Mouse (Mus musculus) forebrain, embryonic 11.5 days (tissue): Measurements from ENCODE around the gene Aamp. TPM values are rescaled to one million over a fixed set of nuclear protein-coding genes. Genes with fewer than 3 reads are reported as not detected.

Experiments
- ATAC-seq: fragments of 200-750 bp; cut with Nextera tagmentation; replicated peaks from 2 replicates; pipeline ENCODE4 v1.8.0; 2017; ENCODE audit warnings: moderate TSS enrichment; ENCODE audit not compliant: low FRiP score
- DNase-seq: peaks from one replicate; pipeline ENCODE4 v3.0.0-alpha.2; 2017; ENCODE audit warnings: low spot score
- H3K27ac ChIP-seq: fragments of 300-500 bp; sonication (generic); 2 replicates; pipeline ENCODE4 v1.5.1; 2014; ENCODE audit warnings: low read depth, low read length
- H3K27me3 ChIP-seq: fragments of 300-500 bp; sonication (generic); 2 replicates; pipeline ENCODE4 v1.6.1; 2014; ENCODE audit warnings: mild to moderate bottlenecking, low read length, mixed read lengths; ENCODE audit not compliant: control insufficient read depth, insufficient read depth
- H3K36me3 ChIP-seq: fragments of 300-500 bp; sonication (generic); 2 replicates; pipeline ENCODE4 v1.6.1; 2014; ENCODE audit warnings: mild to moderate bottlenecking, low read length, moderate library complexity, mixed read lengths; ENCODE audit not compliant: control insufficient read depth, insufficient read depth
- H3K4me1 ChIP-seq: fragments of 300-500 bp; sonication (generic); replicated peaks from 2 replicates; pipeline ENCODE4 v1.6.1; 2014; ENCODE audit warnings: low read length, mixed read lengths; ENCODE audit not compliant: control insufficient read depth, insufficient read depth
- H3K4me2 ChIP-seq: fragments of 300-500 bp; sonication (generic); 2 replicates; pipeline ENCODE4 v1.6.1; 2014; ENCODE audit warnings: low read depth, mild to moderate bottlenecking, low read length, moderate library complexity, mixed read lengths; ENCODE audit not compliant: severe bottlenecking
- H3K4me3 ChIP-seq: fragments of 300-500 bp; sonication (generic); 2 replicates; pipeline ENCODE4 v1.5.1; 2014; ENCODE audit warnings: low read depth, low read length
- H3K9ac ChIP-seq: fragments of 300-500 bp; sonication (generic); 2 replicates; pipeline ENCODE4 v1.6.1; 2014; ENCODE audit warnings: low read length
- H3K9me3 ChIP-seq: fragments of 300-500 bp; sonication (generic); 2 replicates; pipeline ENCODE4 v1.6.1; 2016; ENCODE audit warnings: low read length, mixed read lengths; ENCODE audit not compliant: control insufficient read depth
- WGBS: fragments of 180-500 bp; shearing (Covaris S2); extraction: QIAGEN DNeasy Blood & Tissue Kit; methylation state at CpG from one replicate; pipeline ENCODE4 v1.1.7; 2014; 5-methylcytosine and 5-hydroxymethylcytosine counted together
- polyA plus RNA-seq: library from polyadenylated mRNA; unstranded; fragments of >200 nt; fragmentation: Nextera tagmentation; extraction: Ambion mirVana; gene quantifications from 2 replicates; pipeline ENCODE4 v1.2.1, GENCODE M21; 2014

Gene Aamp
- polyA plus RNA-seq, 1 experiment from 2014 or later, result 185 TPM

DNA sequence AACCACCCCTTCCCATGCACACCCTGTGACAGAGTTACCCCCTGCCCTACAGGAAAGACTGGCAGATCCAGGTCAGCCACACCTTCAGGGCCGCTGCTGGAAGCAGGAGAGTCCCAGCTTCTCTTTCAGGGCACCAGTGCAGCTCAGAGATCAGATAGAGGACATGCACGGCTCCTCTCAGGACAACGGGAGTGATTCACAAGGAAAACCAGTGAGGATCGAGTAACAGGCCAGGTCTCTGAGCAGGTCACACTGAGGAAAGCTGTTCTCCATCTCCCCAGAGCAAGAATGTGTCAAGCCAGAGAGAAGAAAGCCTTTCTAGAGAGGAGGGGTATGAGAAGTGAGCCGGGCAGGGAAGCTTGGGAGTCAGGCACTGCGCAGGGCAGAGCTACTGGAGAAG lies 11.9 kb upstream of the Aamp start:
- Histone ChIP-seq H3K4me1 (peaks cover 5% of the 10 kb centered on the region; the same call in 1 of the 2 replicates), H3K4me3 (no peak overlapping the region), H3K9me3 (no peaks in the 10 kb centered on the region), H3K4me2 (no peak overlapping the region), H3K9ac (no peak overlapping the region), H3K36me3 (no peaks in the 10 kb centered on the region; the same call in 1 of the 2 replicates), H3K27me3 (no peaks in the 10 kb centered on the region), H3K27ac (no peak overlapping the region)
- 71% methylated on average over 6 of the region's 6 CpGs for WGBS
- DNase-seq, result no peak
- no peak for ATAC-seq

DNA sequence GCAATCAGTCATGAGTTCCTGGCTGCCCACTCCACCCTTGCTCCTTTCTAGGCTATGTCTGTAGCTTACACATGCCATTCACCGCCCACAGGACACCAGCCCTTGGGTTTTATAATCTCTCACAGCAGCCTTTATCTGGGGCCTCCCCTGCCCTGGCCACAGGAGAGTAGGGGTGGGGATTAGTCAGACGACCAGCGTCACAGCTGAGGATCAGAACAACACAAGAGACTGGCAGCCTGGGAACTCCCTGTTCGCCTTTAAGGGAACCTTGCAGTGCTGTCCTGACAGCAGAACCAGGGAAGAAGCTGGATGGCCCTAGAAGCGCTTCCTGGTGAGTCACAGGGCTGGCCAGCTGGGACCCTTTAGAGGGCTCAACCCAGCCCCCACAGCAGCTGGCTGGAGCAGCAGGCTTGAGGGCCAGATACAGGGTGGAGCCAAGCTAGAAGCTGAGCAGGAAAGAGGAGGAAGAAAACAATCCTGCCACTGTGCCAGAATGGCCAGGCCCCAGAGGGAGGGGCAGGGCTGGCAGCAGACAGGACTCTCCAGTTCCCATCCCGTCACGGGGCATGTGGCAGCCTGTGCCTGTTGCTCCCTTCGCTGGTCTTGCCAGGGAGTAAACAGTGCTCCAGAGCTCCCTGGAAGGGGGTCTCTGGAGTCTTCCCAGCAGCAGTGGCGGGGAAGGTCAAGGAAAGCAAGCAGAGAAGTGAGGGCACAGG lies 11.1 kb upstream of the Aamp start:
- no peaks in the 10 kb centered on the region; the same call in 1 of the 2 replicates for H3K36me3 ChIP-seq
- no peak overlapping the region for H3K4me3 ChIP-seq
- H3K27me3 ChIP-seq, result no peaks in the 10 kb centered on the region
- no peaks in the 10 kb centered on the region for H3K9me3 ChIP-seq
- H3K9ac ChIP-seq, result peak overlapping the region; percentile 27; the same call in 1 of the 2 replicates
- 25% methylated on average over 9 of the region's 9 CpGs for WGBS
- peaks cover 5% of the 10 kb centered on the region; the same call in 1 of the 2 replicates for H3K4me1 ChIP-seq
- DNase-seq (peak; percentile 62), ATAC-seq (peak; percentile 71)
- peak overlapping the region; percentile 18; the same call in 1 of the 2 replicates for H3K4me2 ChIP-seq
- peak overlapping the region; percentile 64 for H3K27ac ChIP-seq

- Histone ChIP-seq H3K27me3 (no peaks in the 10 kb centered on the region), H3K4me2 (no peak overlapping the region), H3K36me3 (no peaks in the 10 kb centered on the region; the same call in 1 of the 2 replicates), H3K4me1 (peaks cover 5% of the 10 kb centered on the region; the same call in 1 of the 2 replicates), H3K27ac (peak overlapping the region; percentile 64), H3K9ac (peak overlapping the region; percentile 27; the same call in 1 of the 2 replicates), H3K4me3 (no peak overlapping the region), H3K9me3 (no peaks in the 10 kb centered on the region)
- DNase-seq, result no peak
- 93% methylated on average over 6 of the region's 6 CpGs for WGBS
- 0 out of 2 replicates have a peak, but pooled peaks have one; percentile 18 for ATAC-seq
Measured at GRCm38 (mm10) chr1:74294733-74295455, 10.4 kb upstream of the Aamp start.

DNA sequence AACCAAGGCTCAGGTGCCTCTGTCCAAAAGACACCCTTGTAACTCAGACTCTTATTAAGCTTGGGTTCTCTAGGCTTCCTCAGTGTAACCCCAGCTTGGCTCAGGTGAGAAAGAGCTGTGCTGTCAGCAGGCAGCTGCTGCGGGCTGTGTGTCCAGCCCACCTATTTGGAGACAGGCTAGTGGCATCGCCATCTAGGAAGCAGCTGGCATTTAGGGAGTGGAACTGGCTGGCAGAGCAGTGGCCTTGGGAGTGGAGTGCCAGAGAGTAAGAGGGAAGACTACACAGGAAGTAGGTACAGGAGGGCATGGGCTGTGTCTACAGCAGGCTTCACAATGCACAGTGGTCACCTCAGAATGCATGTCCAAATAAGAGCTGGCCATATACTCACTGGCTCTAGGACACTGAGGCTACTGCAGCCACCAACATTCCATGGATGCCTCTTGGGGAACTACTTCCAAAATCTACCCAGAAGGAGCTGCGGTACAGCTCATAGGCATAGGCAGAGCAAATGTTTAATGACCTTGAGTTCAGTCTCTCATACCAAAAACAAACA lies 9.6 kb upstream of the Aamp start:
- ATAC-seq (no peak), DNase-seq (no peak)
- no peak overlapping the region for H3K4me2 ChIP-seq
- WGBS, result 91% methylated on average over 3 of the region's 3 CpGs
- no peaks in the 10 kb centered on the region; the same call in 1 of the 2 replicates for H3K36me3 ChIP-seq
- no peak overlapping the region for H3K9ac ChIP-seq
- no peak overlapping the region for H3K4me3 ChIP-seq
- peaks cover 5% of the 10 kb centered on the region; the same call in 1 of the 2 replicates for H3K4me1 ChIP-seq
- no peaks in the 10 kb centered on the region for H3K9me3 ChIP-seq
- H3K27ac ChIP-seq, result no peak overlapping the region
- no peaks in the 10 kb centered on the region for H3K27me3 ChIP-seq

- WGBS, result 89% methylated on average over 8 of the region's 8 CpGs
- no peak overlapping the region for H3K4me2 ChIP-seq
- DNase-seq (no peak), ATAC-seq (no peak)
- H3K9me3 ChIP-seq, result no peaks in the 10 kb centered on the region
- H3K4me1 ChIP-seq, result peaks cover 5% of the 10 kb centered on the region; the same call in 1 of the 2 replicates
- H3K27ac ChIP-seq, result no peak overlapping the region
- no peak overlapping the region for H3K9ac ChIP-seq
- H3K27me3 ChIP-seq, result no peaks in the 10 kb centered on the region
- H3K36me3 ChIP-seq, result no peaks in the 10 kb centered on the region; the same call in 1 of the 2 replicates
- no peak overlapping the region for H3K4me3 ChIP-seq
Measured at GRCm38 (mm10) chr1:74293306-74293960, 8.9 kb upstream of the Aamp start.

- H3K9ac ChIP-seq, result no peak overlapping the region
- ATAC-seq, result no peak
- no peaks in the 10 kb centered on the region for H3K9me3 ChIP-seq
- DNase-seq, result no peak
- no peak overlapping the region for H3K4me3 ChIP-seq
- peaks cover 5% of the 10 kb centered on the region; the same call in 1 of the 2 replicates for H3K4me1 ChIP-seq
- H3K36me3 ChIP-seq, result no peaks in the 10 kb centered on the region; the same call in 1 of the 2 replicates
- H3K27me3 ChIP-seq, result no peaks in the 10 kb centered on the region
- H3K4me2 ChIP-seq, result no peak overlapping the region
- H3K27ac ChIP-seq, result no peak overlapping the region
- 86% methylated on average over 11 of the region's 11 CpGs for WGBS
Measured at GRCm38 (mm10) chr1:74292331-74293020, 7.9 kb upstream of the Aamp start.

GRCm38 (mm10) chr1:74290141-74290540 lies 5.6 kb upstream of the Aamp start:
- Histone ChIP-seq H3K4me3 (no peak overlapping the region), H3K4me2 (no peak overlapping the region), H3K27me3 (no peaks in the 10 kb centered on the region), H3K9me3 (no peaks in the 10 kb centered on the region), H3K4me1 (peaks cover 3% of the 10 kb centered on the region), H3K36me3 (no peaks in the 10 kb centered on the region), H3K27ac (no peak overlapping the region), H3K9ac (no peak overlapping the region)
- no peak for DNase-seq
- WGBS, result 93% methylated on average over 5 of the region's 5 CpGs
- no peak for ATAC-seq

GRCm38 (mm10) chr1:74289740-74290139 lies 5.2 kb upstream of the Aamp start:
- no peaks in the 10 kb centered on the region for H3K36me3 ChIP-seq
- H3K4me1 ChIP-seq, result peaks cover 3% of the 10 kb centered on the region
- no peak for DNase-seq
- H3K9me3 ChIP-seq, result no peaks in the 10 kb centered on the region
- no peak overlapping the region for H3K4me3 ChIP-seq
- no peak overlapping the region for H3K9ac ChIP-seq
- H3K27ac ChIP-seq, result no peak overlapping the region
- H3K4me2 ChIP-seq, result no peak overlapping the region
- no peak for ATAC-seq
- no peaks in the 10 kb centered on the region for H3K27me3 ChIP-seq
- WGBS, result 88% methylated on average over 2 of the region's 2 CpGs
